Mouse (Mus musculus) B cell, adult 67 days (primary cell): ENCODE data around the gene Mei1. TPM values are rescaled to one million over a fixed set of nuclear protein-coding genes. Genes with fewer than 3 reads are reported as not detected.

Source experiments
- total RNA-seq, 2 experiments: library from RNA; stranded (reverse); gene quantifications; 4 replicates each; pipeline ENCODE4 v1.2.4; 2023

Mei1 gene
- not detected for total RNA-seq

GRCm38 (mm10) chr15:82069898-82070297, at the start of gene Mei1:
TSS of gene Mei1 (plus strand) at chr15:82069996.

GRCm38 (mm10) chr15:82033762-82034161, 36.0 kb upstream of the Mei1 start, which contains the start of gene Desi1:
TSS of gene Desi1 (minus strand) at chr15:82033862.

GRCm38 (mm10) chr15:82047080-82047883, 22.5 kb upstream of the Mei1 start, which contains the start of gene Snu13:
TSS of gene Snu13 (minus strand) at chr15:82047598.

GRCm38 (mm10) chr15:82058719-82059201, 11.0 kb upstream of the Mei1 start, which contains the start of gene 4930407I10Rik:
TSS of gene 4930407I10Rik (plus strand) at chr15:82059151.

GRCm38 (mm10) chr15:82127426-82128374, 57.9 kb downstream of the Mei1 start, which contains the start of gene Ccdc134:
TSS of gene Ccdc134 (plus strand) at chr15:82127922.

GRCm38 (mm10) chr15:82146770-82147610, 77.2 kb downstream of the Mei1 start, which contains the start of gene Srebf2:
TSS of gene Srebf2 (plus strand) at chr15:82147181.

Other genes with a start within 250 kb of the Mei1 start
- gene Tob2, start 211.2 kb upstream of the Mei1 start, total RNA-seq = 100 to 1,000 TPM; 114 to 123 TPM
- 10 to 100 TPM; 62.7 to 66.9 TPM for gene Phf5a, start 198.1 kb upstream of the Mei1 start, total RNA-seq
- 100 to 1,000 TPM; 144 to 153 TPM for gene Aco2, start 197.7 kb upstream of the Mei1 start, total RNA-seq
- 10 to 100 TPM; 22.9 to 23.7 TPM for gene Polr3h, start 143.8 kb upstream of the Mei1 start, total RNA-seq
- under 1 TPM; 0.15 TPM for gene Csdc2, start 133.2 kb upstream of the Mei1 start, total RNA-seq
- 10 to 100 TPM; 20.5 to 22.3 TPM for gene Pmm1, start 109.1 kb upstream of the Mei1 start, total RNA-seq
- not detected for gene 1700029P11Rik, start 89.5 kb upstream of the Mei1 start, total RNA-seq
- gene Xrcc6, start 82.2 kb upstream of the Mei1 start, total RNA-seq = 10 to 100 TPM; 36.6 to 36.9 TPM
- gene Desi1, start 36.1 kb upstream of the Mei1 start, total RNA-seq = 10 to 100 TPM; 26.1 to 31.1 TPM
- gene Snu13, start 22.4 kb upstream of the Mei1 start, total RNA-seq = 100 to 1,000 TPM; 102 to 122 TPM
- gene 4930407I10Rik, start 10.8 kb upstream of the Mei1 start, total RNA-seq = not detected
- 10 to 100 TPM; 57.8 to 66.3 TPM for gene Ccdc134, start 57.9 kb downstream of the Mei1 start, total RNA-seq
- gene Srebf2, start 77.2 kb downstream of the Mei1 start, total RNA-seq = 100 to 1,000 TPM; 225 to 242 TPM
- 1 to 10 TPM; 7.9 to 8.9 TPM for gene Shisa8, start 142.8 kb downstream of the Mei1 start, total RNA-seq
- gene Tnfrsf13c, start 154.4 kb downstream of the Mei1 start, total RNA-seq = 100 to 1,000 TPM; 350 to 394 TPM
- 1 to 10 TPM in 1 of 2 experiments, not detected in 1; 3.9 TPM for gene Cenpm, start 174.8 kb downstream of the Mei1 start, total RNA-seq
- gene 1500009C09Rik, start 182.4 kb downstream of the Mei1 start, total RNA-seq = not detected
- gene Sept3, start 204.9 kb downstream of the Mei1 start, total RNA-seq = not detected
- not detected for gene Wbp2nl, start 229.0 kb downstream of the Mei1 start, total RNA-seq